Mouse (Mus musculus) MEL (cell line): ENCODE measurements around the gene Zfp280d. TPM values are rescaled to one million over a fixed set of nuclear protein-coding genes. Genes with fewer than 3 reads are reported as not detected.

Experiments
- DNase-seq: peaks from one replicate; pipeline ENCODE4 v3.0.0; 2011; ENCODE audit warnings: low read depth, low spot score
- H3K27ac ChIP-seq: 2 replicates; pipeline ENCODE4 v1.5.1; 2012; ENCODE audit warnings: low read depth, mild to moderate bottlenecking, control low read depth, low read length, moderate library complexity; ENCODE audit not compliant: control insufficient read depth
- H3K27me3 ChIP-seq, 2 experiments: fragments of 150-350 bp in 1 of 2; sonication (generic) in 1 of 2; 2 replicates each; pipeline ENCODE4 v1.6.1; 2012; ENCODE audit warnings: low read length in 2 of 2, mild to moderate bottlenecking in 2 of 2, improper control_type of control experiment in 1 of 2, moderate library complexity in 1 of 2; ENCODE audit not compliant: insufficient read depth in 2 of 2, control insufficient read depth in 1 of 2
- H3K36me3 ChIP-seq, 2 experiments: 2 replicates each; pipeline ENCODE4 v1.6.1; 2012 to 2014; ENCODE audit warnings: low read length in 2 of 2, improper control_type of control experiment in 1 of 2, inconsistent platforms in 1 of 2, mild to moderate bottlenecking in 1 of 2; ENCODE audit not compliant: insufficient read depth in 2 of 2, control insufficient read depth in 1 of 2
- H3K4me1 ChIP-seq, 2 experiments: fragments of 150-350 bp in 1 of 2; sonication (generic) in 1 of 2; 2 replicates each; pipeline ENCODE4 v1.6.1; 2012; ENCODE audit warnings: low read length in 2 of 2, improper control_type of control experiment in 1 of 2, mild to moderate bottlenecking in 1 of 2; ENCODE audit not compliant: insufficient read depth in 2 of 2, control insufficient read depth in 1 of 2
- H3K4me3 ChIP-seq, 2 experiments: fragments of 150-350 bp in 1 of 2; sonication (generic) in 1 of 2; 2 replicates each; pipeline ENCODE4 v1.5.1; 2012; ENCODE audit warnings: low read depth in 2 of 2, low read length in 2 of 2, mild to moderate bottlenecking in 2 of 2, moderate library complexity in 2 of 2, control low read depth in 1 of 2, improper control_type of control experiment in 1 of 2; ENCODE audit not compliant: control insufficient read depth in 1 of 2, insufficient read depth in 1 of 2
- H3K79me2 ChIP-seq: 2 replicates; pipeline ENCODE4 v1.6.1; 2012; ENCODE audit warnings: mild to moderate bottlenecking, low read length, moderate library complexity; ENCODE audit not compliant: control insufficient read depth, poor library complexity, insufficient read depth
- H3K9ac ChIP-seq: 2 replicates; pipeline ENCODE4 v1.6.1; 2012; ENCODE audit warnings: low read depth, mild to moderate bottlenecking, control low read depth, low read length, moderate library complexity; ENCODE audit not compliant: control insufficient read depth, poor library complexity, severe bottlenecking
- H3K9me3 ChIP-seq: fragments of 150-350 bp; sonication (generic); replicated peaks from 2 replicates; pipeline ENCODE4 v1.6.1; 2012; ENCODE audit warnings: mild to moderate bottlenecking, low read length, improper control_type of control experiment, moderate library complexity; ENCODE audit not compliant: insufficient read depth
- BHLHE40 ChIP-seq: IDR thresholded peaks from 2 replicates; pipeline ENCODE4 v1.6.1; 2012; ENCODE audit warnings: low read depth, mild to moderate bottlenecking, inconsistent platforms, low read length, improper control_type of control experiment, borderline replicate concordance
- CHD1 ChIP-seq: IDR thresholded peaks from 2 replicates; pipeline ENCODE4 v1.6.1; 2012; ENCODE audit warnings: low read depth, mild to moderate bottlenecking, inconsistent platforms, low read length, improper control_type of control experiment
- CHD2 ChIP-seq: IDR thresholded peaks from 2 replicates; pipeline ENCODE4 v1.6.1; 2011; ENCODE audit warnings: low read length, improper control_type of control experiment
- CTCF ChIP-seq, 3 experiments: IDR thresholded peaks in 2 of 3; conservative IDR thresholded peaks in 1 of 3; 2 replicates each; pipeline ENCODE4 v1.5.1; 2011 to 2012; ENCODE audit warnings: low read length in 3 of 3, low read depth in 2 of 3, mild to moderate bottlenecking in 2 of 3, improper control_type of control experiment in 1 of 3, inconsistent platforms in 1 of 3, mixed read lengths in 1 of 3, moderate library complexity in 1 of 3; ENCODE audit not compliant: control insufficient read depth in 1 of 3, insufficient read depth in 1 of 3, poor library complexity in 1 of 3, severe bottlenecking in 1 of 3
- ELF1 ChIP-seq: IDR thresholded peaks from 2 replicates; pipeline ENCODE4 v1.6.1; 2014; ENCODE audit warnings: low read depth, mild to moderate bottlenecking, inconsistent platforms, low read length, improper control_type of control experiment, moderate library complexity
- ETS1 ChIP-seq: IDR thresholded peaks from 2 replicates; pipeline ENCODE4 v1.6.1; 2012; ENCODE audit warnings: low read depth, mild to moderate bottlenecking, inconsistent platforms, low read length, improper control_type of control experiment, moderate library complexity
- GABPA ChIP-seq: IDR thresholded peaks from 2 replicates; pipeline ENCODE4 v1.6.1; 2012; ENCODE audit warnings: low read depth, mild to moderate bottlenecking, inconsistent platforms, low read length, improper control_type of control experiment, moderate library complexity
- HCFC1 ChIP-seq: IDR thresholded peaks from 2 replicates; pipeline ENCODE4 v1.6.1; 2012; ENCODE audit warnings: low read depth, mild to moderate bottlenecking, inconsistent platforms, low read length, improper control_type of control experiment, moderate library complexity
- JUND ChIP-seq: IDR thresholded peaks from 2 replicates; pipeline ENCODE4 v1.6.1; 2011; ENCODE audit warnings: low read depth, mild to moderate bottlenecking, improper control_type of control experiment, low read length
- MEF2A ChIP-seq: IDR thresholded peaks from 2 replicates; pipeline ENCODE4 v1.6.1; 2014; ENCODE audit warnings: low read depth, mild to moderate bottlenecking, inconsistent platforms, low read length, improper control_type of control experiment; ENCODE audit not compliant: poor library complexity, insufficient replicate concordance, severe bottlenecking; ENCODE audit errors: extremely low read depth
- MXI1 ChIP-seq: IDR thresholded peaks from 2 replicates; pipeline ENCODE4 v1.6.1; 2011; ENCODE audit warnings: mild to moderate bottlenecking, low read depth, low read length, improper control_type of control experiment
- MYB ChIP-seq: IDR thresholded peaks from 2 replicates; pipeline ENCODE4 v1.6.1; 2011; ENCODE audit warnings: mild to moderate bottlenecking, low read depth, low read length, improper control_type of control experiment
- NELFE ChIP-seq: IDR thresholded peaks from 2 replicates; pipeline ENCODE4 v1.6.1; 2011; ENCODE audit warnings: low read depth, low read length, improper control_type of control experiment
- NRF1 ChIP-seq: IDR thresholded peaks from 2 replicates; pipeline ENCODE4 v1.6.1; 2014; ENCODE audit warnings: low read depth, mild to moderate bottlenecking, inconsistent platforms, low read length, improper control_type of control experiment, moderate library complexity; ENCODE audit not compliant: poor library complexity, insufficient read depth, severe bottlenecking
- POLR2A ChIP-seq, 2 experiments: IDR thresholded peaks; 2 replicates each; pipeline ENCODE4 v1.6.1; 2011 to 2012; ENCODE audit warnings: low read length in 2 of 2, mild to moderate bottlenecking in 2 of 2, control low read depth in 1 of 2, improper control_type of control experiment in 1 of 2, low read depth in 1 of 2, moderate library complexity in 1 of 2; ENCODE audit not compliant: control insufficient read depth in 1 of 2, insufficient read depth in 1 of 2, poor library complexity in 1 of 2
- POLR2AphosphoS5 ChIP-seq: IDR thresholded peaks from 2 replicates; pipeline ENCODE4 v1.6.1; 2012; ENCODE audit warnings: low read depth, borderline replicate concordance, mild to moderate bottlenecking, inconsistent platforms, low read length, moderate library complexity, mixed read lengths
- RAD21 ChIP-seq: IDR thresholded peaks from 2 replicates; pipeline ENCODE4 v1.6.1; 2011; ENCODE audit warnings: mild to moderate bottlenecking, low read depth, low read length, improper control_type of control experiment
- RCOR1 ChIP-seq: IDR thresholded peaks from 2 replicates; pipeline ENCODE4 v1.6.1; 2012; ENCODE audit warnings: low read depth, mild to moderate bottlenecking, inconsistent platforms, low read length, improper control_type of control experiment
- SMC3 ChIP-seq: IDR thresholded peaks from 2 replicates; pipeline ENCODE4 v1.6.1; 2011; ENCODE audit warnings: low read depth, low read length, improper control_type of control experiment
- TCF12 ChIP-seq: IDR thresholded peaks from 2 replicates; pipeline ENCODE4 v1.6.1; 2014; ENCODE audit warnings: low read depth, mild to moderate bottlenecking, inconsistent platforms, low read length, improper control_type of control experiment, moderate library complexity
- UBTF ChIP-seq: IDR thresholded peaks from 2 replicates; pipeline ENCODE4 v1.6.1; 2012; ENCODE audit warnings: low read depth, mild to moderate bottlenecking, inconsistent platforms, low read length, improper control_type of control experiment, moderate library complexity, borderline replicate concordance; ENCODE audit not compliant: insufficient read depth
- ZC3H11A ChIP-seq: IDR thresholded peaks from 2 replicates; pipeline ENCODE4 v1.6.1; 2012; ENCODE audit warnings: low read depth, mild to moderate bottlenecking, inconsistent platforms, low read length, improper control_type of control experiment
- polyA plus RNA-seq, 2 experiments: library from polyadenylated mRNA; stranded (reverse) in 1 of 2; unstranded in 1 of 2; fragments of >175 nt in 1 of 2; fragments of >200 nt in 1 of 2; gene quantifications; 2 replicates each; pipeline versions ENCODE4 v1.2.1 to v1.2.4; 2012; ENCODE audit warnings: low replicate concordance in 2 of 2, low read depth in 1 of 2; ENCODE audit not compliant: insufficient read length in 2 of 2, insufficient read depth in 1 of 2, missing spikeins in 1 of 2
- total RNA-seq: library from RNA; depleted of rRNA; stranded (reverse); fragments of 300-350 nt; gene quantifications from 2 replicates; pipeline ENCODE4 v1.2.3, GENCODE M21; 2012

Gene Zfp280d
- total and polyA plus RNA-seq, 3 experiments: 16.2 to 592 (median 20.6) TPM

DNA sequence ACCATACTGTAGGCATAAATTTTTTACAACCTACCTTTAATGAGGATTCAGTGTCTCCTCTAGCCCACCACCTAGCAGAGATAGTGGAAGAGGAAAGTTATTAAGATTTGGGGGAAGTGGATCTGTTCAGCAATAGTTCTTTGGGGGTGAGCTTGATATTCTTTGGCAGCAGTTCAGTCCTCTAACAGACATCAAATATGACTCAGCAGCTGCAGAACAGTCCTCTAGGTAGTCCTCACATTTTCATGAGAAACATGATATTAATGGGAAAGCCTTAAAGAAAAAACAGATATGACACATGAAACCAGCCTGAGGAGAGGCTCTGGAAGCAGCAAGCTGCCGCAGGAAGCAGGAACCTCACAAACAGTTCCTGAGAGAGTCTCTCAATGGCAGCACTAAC is 22.0 kb upstream of the Zfp280d start (continued):
- TF ChIP-seq POLR2A (IDR thresholded peaks at IDR 0.05; ENCODE audit: control insufficient read depth in 1 of 2, insufficient read depth in 1 of 2, low read depth in 1 of 2, low read length in 2 of 2, poor library complexity in 1 of 2) (no peak), CHD1 (no peak), ETS1 (peak; percentile 73), NRF1 (no peak), ELF1 (no peak), GABPA (peak; percentile 84; the same call in 1 of the 2 replicates), SMC3 (no peak), POLR2AphosphoS5 (no peak), TCF12 (0 out of 2 replicates have a peak, but pooled peaks have one; percentile 39), CHD2 (no peak), UBTF (no peak)

DNA sequence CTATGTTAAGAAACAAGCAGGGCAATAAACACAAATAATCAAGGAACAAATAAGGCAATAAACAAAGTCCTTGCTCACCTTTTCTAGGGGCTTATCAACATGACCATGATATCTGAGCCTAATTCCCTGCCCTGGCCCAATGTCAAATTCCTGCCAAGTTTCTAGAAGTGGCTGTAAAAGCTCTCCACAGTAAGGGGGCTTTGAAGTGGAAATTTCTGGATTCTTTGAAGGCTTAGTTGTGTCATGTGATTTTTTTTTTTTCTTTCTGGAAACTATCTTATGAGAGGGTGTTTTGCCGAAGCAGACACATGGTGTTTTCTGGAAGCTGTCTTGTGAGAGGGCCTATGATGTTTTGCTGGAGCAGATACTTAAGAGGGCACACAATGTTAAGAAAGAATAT is 19.4 kb upstream of the Zfp280d start:
- no peak overlapping the region for H3K9ac ChIP-seq
- H3K9me3 ChIP-seq: no peaks in the 10 kb centered on the region
- no peak overlapping the region for H3K4me3 ChIP-seq
- H3K4me1 ChIP-seq: peaks cover 3 to 5% of the 10 kb centered on the region in 2 experiments; a peak in 2 of 4 replicates
- no peak for DNase-seq
- H3K27ac ChIP-seq: no peak overlapping the region
- peaks cover 0 to 7% of the 10 kb centered on the region in 2 experiments; a peak in 2 of 4 replicates for H3K36me3 ChIP-seq
- H3K27me3 ChIP-seq: no peaks in the 10 kb centered on the region
- TF ChIP-seq RCOR1 (no peak), MEF2A (no peak), ZC3H11A (no peak), CHD2 (no peak), MYB (no peak), TCF12 (no peak), CTCF (IDR thresholded peaks at IDR 0.05 in 2 of 3, conservative IDR thresholded peaks at IDR 0.05 in 1 of 3; ENCODE audit: control insufficient read depth in 1 of 3, insufficient read depth in 1 of 3, low read depth in 2 of 3, low read length in 3 of 3, poor library complexity in 1 of 3, severe bottlenecking in 1 of 3) (no peak), CHD1 (no peak)
- H3K79me2 ChIP-seq: no peaks in the 10 kb centered on the region

DNA sequence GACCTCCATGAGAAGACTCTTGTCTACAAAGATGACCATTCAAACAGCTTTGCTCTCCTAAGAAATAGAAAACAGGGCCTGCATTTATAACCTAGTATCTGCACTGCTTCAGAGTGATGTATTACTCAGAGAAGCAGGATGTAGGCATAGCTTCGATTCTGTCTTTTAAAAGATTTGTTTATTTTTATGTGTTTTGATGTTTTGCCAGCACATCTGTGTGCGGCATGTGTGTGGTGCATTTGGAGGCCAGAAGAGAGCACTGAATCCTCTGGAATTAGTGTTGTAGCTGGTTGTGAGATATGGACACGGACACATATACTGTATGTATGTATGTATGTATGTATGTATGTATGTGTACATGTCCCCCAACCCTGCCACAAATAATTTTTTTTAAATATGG is 18.0 kb upstream of the Zfp280d start:
- Histone ChIP-seq H3K27me3 (no peaks in the 10 kb centered on the region), H3K4me3 (no peak overlapping the region), H3K27ac (no peak overlapping the region), H3K9ac (no peak overlapping the region), H3K36me3 (peaks cover 0 to 7% of the 10 kb centered on the region in 2 experiments; a peak in 2 of 4 replicates), H3K4me1 (peaks cover 3 to 5% of the 10 kb centered on the region in 2 experiments; a peak in 2 of 4 replicates), H3K9me3 (no peaks in the 10 kb centered on the region), H3K79me2 (no peaks in the 10 kb centered on the region)
- no peak for TF ChIP-seq JUND
- no peak for TF ChIP-seq BHLHE40
- TF ChIP-seq HCFC1: no peak
- TF ChIP-seq GABPA: no peak
- no peak for TF ChIP-seq MXI1
- no peak for TF ChIP-seq NELFE
- no peak for TF ChIP-seq CHD1
- TF ChIP-seq RAD21: no peak
- TF ChIP-seq ZC3H11A: no peak
- DNase-seq: no peak
